Mouse (Mus musculus) activated CD4-positive, CD25-positive, alpha-beta regulatory T cell, adult 9 weeks (primary cell): ENCODE measurements around the gene Sdccag8. TPM values are rescaled to one million over a fixed set of nuclear protein-coding genes. Genes with fewer than 3 reads are reported as not detected.

Experiments used
- polyA plus RNA-seq: library from polyadenylated mRNA; unstranded; fragments of 100-300 nt; shearing (Covaris generic); gene quantifications from one replicate; pipeline ENCODE4 v1.2.1, GENCODE M21; 2017

Sdccag8 gene
- 28.7 TPM for polyA plus RNA-seq

GRCm38 (mm10) chr1:176814591-176815062 lies at the start of gene Sdccag8:
Gene Sdccag8 (plus strand): TSS chr1:176814660.

DNA sequence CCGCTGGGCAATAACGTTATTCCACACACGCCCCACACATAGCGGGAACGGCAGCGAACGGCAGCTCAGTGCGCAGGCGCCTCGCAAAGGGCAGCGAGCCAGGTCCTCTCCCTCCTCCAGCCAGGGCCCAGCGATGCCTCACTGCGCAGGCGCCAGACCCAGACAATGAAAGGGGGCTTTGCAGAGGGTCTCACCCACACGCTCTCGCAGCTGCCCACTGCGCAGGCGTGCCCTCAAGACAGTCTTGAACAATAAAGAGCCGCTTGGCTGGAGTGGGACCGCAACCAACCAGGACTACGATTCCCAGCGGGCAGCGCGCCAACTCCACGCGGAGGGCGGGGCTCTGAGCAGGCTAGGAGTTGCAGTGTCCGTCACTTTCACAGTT lies 432 bp upstream of the Sdccag8 start, which contains the start of gene Cep170:
Gene Cep170 (minus strand): TSS at position 32 of the 385 bp plus-strand sequence.

Other genes starting within 250 kb of the Sdccag8 start
- gene Cep170, start 593 bp upstream of the Sdccag8 start, polyA plus RNA-seq = 35.9 TPM